Mouse (Mus musculus) brain, embryonic 14.5 days (tissue): ENCODE data around the gene Cntn3. TPM values are rescaled to one million over a fixed set of nuclear protein-coding genes. Genes with fewer than 3 reads are reported as not detected.

ENCODE experiments used
- DNase-seq: peaks from one replicate; pipeline ENCODE4 v3.0.0-alpha.2; 2011; ENCODE audit warnings: low read depth
- CTCF ChIP-seq: fragments of 200-500 bp; IDR thresholded peaks from 2 replicates; pipeline ENCODE4 v1.5.1; 2012; ENCODE audit warnings: inconsistent platforms, mild to moderate bottlenecking, moderate library complexity, borderline replicate concordance; ENCODE audit not compliant: insufficient read depth, insufficient read length; ENCODE audit errors: extremely low read depth
- POLR2A ChIP-seq: fragments of 200-500 bp; IDR thresholded peaks from 2 replicates; pipeline ENCODE4 v1.6.1; 2012; ENCODE audit warnings: mild to moderate bottlenecking, inconsistent platforms, borderline replicate concordance; ENCODE audit not compliant: poor library complexity, insufficient read depth, insufficient read length, severe bottlenecking; ENCODE audit errors: extremely low read depth
- polyA plus RNA-seq: library from polyadenylated mRNA; depleted of rRNA; stranded (reverse); fragments of >200 nt; gene quantifications from 2 replicates; pipeline ENCODE4 v1.2.3, GENCODE M21; 2012

Gene Cntn3
- polyA plus RNA-seq, 1 experiment, result 4.5 TPM

DNA sequence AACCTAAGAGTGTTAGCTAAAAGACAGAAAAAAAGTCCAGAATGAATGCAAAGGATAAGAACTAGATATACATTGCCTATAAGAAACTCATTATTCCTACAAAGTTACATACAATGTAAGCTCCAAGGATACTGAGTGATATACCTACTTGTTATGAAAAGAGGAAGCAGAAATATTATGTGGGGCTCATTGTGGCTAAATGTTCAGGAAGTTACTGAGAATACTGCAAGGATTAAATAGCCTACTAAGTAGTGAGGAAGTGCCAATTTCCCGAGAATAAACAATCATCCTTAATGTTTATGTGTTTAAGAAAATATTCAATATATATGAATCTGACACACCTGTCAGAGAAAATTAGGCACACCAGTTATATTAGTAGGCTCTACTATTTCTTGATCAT is 341.9 kb downstream of the Cntn3 start:
- no peak for DNase-seq
- no peak for TF ChIP-seq POLR2A

DNA sequence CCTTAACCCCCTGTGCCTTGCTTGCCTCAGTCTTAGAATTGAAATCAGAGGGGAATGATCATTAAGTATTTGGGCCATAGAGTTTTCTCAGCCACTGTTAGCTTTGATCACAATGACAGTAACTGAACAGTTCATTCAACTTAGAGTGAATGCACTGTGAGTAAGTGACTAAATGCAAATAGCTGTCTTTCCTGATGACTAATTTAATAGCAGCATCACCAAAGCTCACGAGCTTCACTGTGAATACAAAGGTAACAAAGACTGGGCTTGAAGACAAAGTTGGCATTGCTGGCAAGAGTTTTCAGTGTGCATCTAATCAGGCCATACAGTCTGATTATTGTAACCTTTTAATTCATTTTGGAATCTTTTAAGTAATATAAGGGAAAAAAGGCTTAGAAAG is 386.6 kb downstream of the Cntn3 start:
- TF ChIP-seq CTCF, result no peak
- no peak for TF ChIP-seq POLR2A
- peak; percentile 64 for DNase-seq

DNA sequence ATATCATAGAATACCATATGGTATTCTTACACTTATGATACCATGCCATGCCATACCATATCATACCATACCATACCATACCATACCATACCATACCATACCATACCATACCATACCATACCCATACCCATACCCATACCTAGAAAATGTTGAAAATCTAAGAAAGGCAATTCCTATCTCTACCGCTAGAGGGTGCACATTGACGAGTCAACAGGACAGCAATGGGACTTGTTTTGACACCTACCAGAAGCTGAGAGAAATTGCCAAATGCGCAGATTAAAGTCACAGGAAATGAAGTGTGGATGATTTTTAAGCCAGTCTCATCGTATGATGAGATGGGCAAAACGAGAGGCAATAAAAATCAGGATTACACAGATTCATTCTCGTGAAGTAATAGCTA is 402.0 kb downstream of the Cntn3 start:
- peak; percentile 62 for DNase-seq
- TF ChIP-seq POLR2A, result no peak
- peak; percentile 71 for TF ChIP-seq CTCF

DNA sequence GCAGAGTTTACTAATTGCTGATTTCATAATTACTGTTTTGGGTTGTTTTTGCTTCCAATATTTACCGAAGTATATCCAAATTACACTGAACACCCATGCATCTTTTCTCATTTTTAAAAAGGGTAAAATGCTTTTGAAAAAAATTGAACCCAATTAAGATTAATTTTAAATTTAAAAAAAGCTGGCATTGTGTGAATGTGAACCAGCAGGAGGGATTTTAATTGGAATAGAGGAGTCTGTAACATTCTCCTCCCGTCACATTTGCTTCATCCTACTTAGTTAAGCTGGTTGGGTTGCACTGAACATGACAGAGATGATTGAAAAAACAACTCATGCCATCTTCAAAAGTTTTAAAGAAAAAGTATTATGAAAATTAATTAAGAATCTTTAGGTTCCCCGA is 411.7 kb downstream of the Cntn3 start:
- no peak for TF ChIP-seq POLR2A
- TF ChIP-seq CTCF, result no peak

DNA sequence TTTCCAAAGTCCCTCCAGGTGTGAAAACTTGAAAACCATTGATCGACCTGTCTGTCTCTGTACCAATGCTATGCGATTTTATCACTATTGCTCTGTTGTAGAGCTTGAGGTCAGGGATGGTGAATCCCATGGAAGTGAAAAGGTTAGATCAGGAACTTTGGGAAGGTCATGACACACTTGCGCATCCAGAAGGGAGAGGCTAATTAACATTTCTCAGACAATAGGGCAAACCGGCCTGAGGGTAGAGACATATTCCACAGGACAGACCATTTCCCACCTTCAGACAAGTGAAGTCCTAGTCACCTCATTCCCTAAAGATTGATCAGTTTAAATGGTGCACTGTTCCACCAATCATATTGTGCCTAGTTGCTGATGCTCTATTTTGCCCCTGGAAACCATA is 451.2 kb downstream of the Cntn3 start:
- no peak for TF ChIP-seq CTCF
- TF ChIP-seq POLR2A, result no peak
- no peak for DNase-seq

More for the DNA sequence above, 411.7 kb downstream of the Cntn3 start:
- peak; percentile 30 for DNase-seq

DNA sequence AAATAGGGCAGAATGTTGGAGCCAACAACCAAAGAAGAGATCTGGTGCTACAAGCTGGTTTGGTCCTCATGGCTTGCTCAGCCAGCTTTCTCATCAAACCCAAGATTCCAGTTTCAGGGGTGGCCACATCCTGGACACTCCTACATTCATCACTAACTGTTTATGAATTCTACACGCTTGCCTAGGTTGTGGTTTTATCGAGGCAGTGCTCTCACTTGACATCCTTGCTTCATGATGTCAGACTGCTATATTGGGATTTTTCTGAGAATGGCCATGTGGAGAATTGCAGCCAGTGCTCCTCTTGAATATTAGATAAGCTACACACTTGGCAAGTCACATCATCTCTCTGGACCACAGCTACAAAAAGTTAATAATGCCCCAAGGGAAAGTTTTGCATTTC is 452.9 kb downstream of the Cntn3 start:
- DNase-seq, result no peak
- TF ChIP-seq CTCF (no peak), POLR2A (no peak)

DNA sequence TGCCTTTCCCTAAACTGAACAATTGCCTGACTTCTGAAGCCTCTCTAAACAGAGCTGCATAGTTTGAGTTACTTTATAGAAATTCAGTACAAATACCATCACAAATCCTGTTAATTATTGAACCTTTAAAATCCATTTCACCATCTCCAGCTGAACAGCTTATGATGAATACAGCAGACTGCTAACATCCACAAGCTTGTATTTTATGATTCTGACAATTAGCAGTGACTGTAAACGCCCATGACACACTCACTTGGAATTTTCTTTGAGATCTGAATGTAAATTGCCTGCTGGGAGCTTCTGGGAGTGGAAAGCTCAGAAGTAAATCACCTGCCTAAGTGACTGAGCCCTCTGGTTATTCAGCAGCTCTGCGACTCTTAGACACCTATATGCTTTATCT is 459.3 kb downstream of the Cntn3 start:
- no peak for DNase-seq
- TF ChIP-seq CTCF (no peak), POLR2A (no peak)
